Mouse (Mus musculus) CH12.LX (cell line): ENCODE measurements around the gene Morn5.

Source experiments
- CHD1 ChIP-seq: IDR thresholded peaks from 2 replicates; pipeline ENCODE4 v1.6.1; 2012; ENCODE audit warnings: low read depth, low read length, improper control_type of control experiment, inconsistent platforms
- CTCF ChIP-seq, 2 experiments: IDR thresholded peaks in 1 of 2; conservative IDR thresholded peaks in 1 of 2; 2 replicates each; pipeline ENCODE4 v1.5.1; 2011 to 2012; ENCODE audit warnings: low read depth in 2 of 2, low read length in 2 of 2, improper control_type of control experiment in 1 of 2, inconsistent platforms in 1 of 2, mild to moderate bottlenecking in 1 of 2, moderate library complexity in 1 of 2
- ELF1 ChIP-seq: IDR thresholded peaks from 2 replicates; pipeline ENCODE4 v1.6.1; 2014; ENCODE audit warnings: low read depth, mild to moderate bottlenecking, inconsistent platforms, low read length, improper control_type of control experiment
- HCFC1 ChIP-seq: IDR thresholded peaks from 2 replicates; pipeline ENCODE4 v1.6.1; 2012; ENCODE audit warnings: low read depth, mild to moderate bottlenecking, inconsistent platforms, low read length, improper control_type of control experiment
- JUND ChIP-seq: conservative IDR thresholded peaks from 2 replicates; pipeline ENCODE4 v1.6.1; 2011; ENCODE audit warnings: low read depth, low read length, improper control_type of control experiment
- MAFK ChIP-seq: IDR thresholded peaks from 2 replicates; pipeline ENCODE4 v1.6.1; 2011; ENCODE audit warnings: low read length, improper control_type of control experiment; ENCODE audit not compliant: insufficient replicate concordance
- MAX ChIP-seq: IDR thresholded peaks from 2 replicates; pipeline ENCODE4 v1.6.1; 2011; ENCODE audit warnings: low read length, improper control_type of control experiment
- PAX5 ChIP-seq: IDR thresholded peaks from 2 replicates; pipeline ENCODE4 v1.6.1; 2012; ENCODE audit warnings: low read length, inconsistent platforms, mixed read lengths
- POLR2A ChIP-seq: IDR thresholded peaks from 2 replicates; pipeline ENCODE4 v1.6.1; 2011; ENCODE audit warnings: low read depth, mild to moderate bottlenecking, improper control_type of control experiment, low read length
- SIN3A ChIP-seq: IDR thresholded peaks from 2 replicates; pipeline ENCODE4 v1.6.1; 2012; ENCODE audit warnings: low read length, improper control_type of control experiment, inconsistent platforms
- TCF12 ChIP-seq: IDR thresholded peaks from 2 replicates; pipeline ENCODE4 v1.6.1; 2014; ENCODE audit warnings: low read depth, mild to moderate bottlenecking, inconsistent platforms, low read length, improper control_type of control experiment
- ZMIZ1 ChIP-seq: IDR thresholded peaks from 2 replicates; pipeline ENCODE4 v1.6.1; 2012; ENCODE audit warnings: low read depth, mild to moderate bottlenecking, inconsistent platforms, low read length, improper control_type of control experiment

- TF ChIP-seq HCFC1 (no peak), PAX5 (no peak), SIN3A (no peak), POLR2A (no peak), CTCF (conservative IDR thresholded peaks at IDR 0.05 in 1 of 2, IDR thresholded peaks at IDR 0.05 in 1 of 2; ENCODE audit: low read depth in 2 of 2, low read length in 2 of 2) (no peak), ELF1 (no peak), JUND (no peak), MAX (no peak), ZMIZ1 (no peak), TCF12 (no peak), CHD1 (no peak), MAFK (no peak)
Observed at GRCm38 (mm10) chr2:36085041-36085440, 35.8 kb downstream of the Morn5 start.
